Mouse (Mus musculus): ENCODE data around the gene Hagh. TPM values are rescaled to one million over a fixed set of nuclear protein-coding genes. Genes with fewer than 3 reads are reported as not detected.

Gene Hagh
- 79.5 and 83.1 TPM in 2 replicates for polyA plus RNA-seq (2015; fragmentation: Nextera tagmentation; extraction: Ambion mirVana)

DNA sequence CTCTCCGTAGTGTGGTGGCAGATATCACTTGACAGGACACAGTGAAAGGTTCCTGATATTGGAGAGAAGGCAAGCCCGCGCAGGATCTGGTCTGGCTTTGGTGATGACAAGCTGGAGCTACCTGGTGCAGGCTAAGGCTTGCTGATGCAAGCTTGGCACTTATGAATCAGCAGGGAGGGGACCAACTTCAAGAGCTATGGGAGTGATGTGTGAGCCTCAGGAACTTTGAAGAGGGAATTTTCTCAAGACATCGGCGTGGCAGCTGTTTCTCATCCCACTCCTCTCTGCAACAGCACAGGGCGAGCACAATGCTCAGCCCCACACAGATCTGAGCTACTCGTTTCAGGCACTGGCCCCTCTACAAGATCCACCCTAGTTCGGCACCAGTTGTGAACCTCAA lies at the start of gene Hagh:
TSS of gene Hagh (plus strand) at position 302 of the 400 bp plus-strand sequence.
- WGBS (ENCODE audit: insufficient replicate concordance), result 59% methylated on average over 8 of the region's 8 CpGs
- no peak within 1 kb of the TSS for H3K9ac ChIP-seq

GRCm38 (mm10) chr17:24792190-24792589 lies 47.8 kb upstream of the Hagh start:
- no peaks in the 10 kb centered on the region for H3K9me3 ChIP-seq (replicated peaks)
- no peak overlapping the region for H3K9ac ChIP-seq
- DNase-seq (no peak), ATAC-seq (ENCODE audit: low read depth) (no peak)
- 42% methylated on average over 8 of the region's 8 CpGs for WGBS (ENCODE audit: insufficient replicate concordance)
- no peak overlapping the region for H3K27ac ChIP-seq
- no peaks in the 10 kb centered on the region for H3K36me3 ChIP-seq
- H3K27me3 ChIP-seq, result peaks cover 16% of the 10 kb centered on the region; the same call in 1 of the 2 replicates
- H3K4me2 ChIP-seq, result no peak overlapping the region
- H3K4me1 ChIP-seq (replicated peaks), result peaks cover 2% of the 10 kb centered on the region
- H3K4me3 ChIP-seq (replicated peaks), result no peak overlapping the region

More for the DNA sequence above, at the start of gene Hagh:
- no peak for ATAC-seq (ENCODE audit: low read depth)
- DNase-seq, result no peak
- H3K4me1 ChIP-seq (replicated peaks), result peaks cover 3% of the 10 kb centered on the region; the same call in 1 of the 2 replicates
- H3K4me2 ChIP-seq, result no peak within 1 kb of the TSS
- H3K27ac ChIP-seq, result no peak within 1 kb of the TSS
- no peak within 1 kb of the TSS for H3K4me3 ChIP-seq (replicated peaks)
- no peaks in the 10 kb centered on the region for H3K9me3 ChIP-seq (replicated peaks)
- no peaks in the 10 kb centered on the region for H3K36me3 ChIP-seq
- peaks cover 26% of the 10 kb centered on the region for H3K27me3 ChIP-seq

- Histone ChIP-seq H3K4me2 (no peak overlapping the region), H3K36me3 (no peaks in the 10 kb centered on the region), H3K9ac (no peak overlapping the region), H3K4me3 (replicated peaks) (no peak overlapping the region), H3K9me3 (replicated peaks) (no peaks in the 10 kb centered on the region), H3K27me3 (peaks cover 19% of the 10 kb centered on the region; the same call in 1 of the 2 replicates), H3K27ac (no peak overlapping the region), H3K4me1 (replicated peaks) (peaks cover 12% of the 10 kb centered on the region)
- WGBS (ENCODE audit: insufficient replicate concordance), result 75% methylated on average over 12 of the region's 12 CpGs
- ATAC-seq (ENCODE audit: low read depth) (no peak), DNase-seq (no peak)
These were observed 45.2 kb upstream of the Hagh start for GRCm38 (mm10) chr17:24794791-24795190.

GRCm38 (mm10) chr17:24796969-24797368 lies 43.0 kb upstream of the Hagh start:
- ATAC-seq (ENCODE audit: low read depth) (no peak), DNase-seq (no peak)
- Histone ChIP-seq H3K27me3 (peaks cover 11% of the 10 kb centered on the region; the same call in 1 of the 2 replicates), H3K4me3 (replicated peaks) (no peak overlapping the region), H3K4me2 (no peak overlapping the region), H3K9ac (no peak overlapping the region), H3K36me3 (no peaks in the 10 kb centered on the region), H3K27ac (no peak overlapping the region), H3K9me3 (replicated peaks) (no peaks in the 10 kb centered on the region), H3K4me1 (replicated peaks) (peaks cover 12% of the 10 kb centered on the region)
- 45% methylated on average over 3 of the region's 3 CpGs for WGBS (ENCODE audit: insufficient replicate concordance)

GRCm38 (mm10) chr17:24798229-24798628 lies 41.7 kb upstream of the Hagh start:
- peaks cover 11% of the 10 kb centered on the region; the same call in 1 of the 2 replicates for H3K27me3 ChIP-seq
- H3K4me1 ChIP-seq (replicated peaks), result peaks cover 12% of the 10 kb centered on the region
- H3K36me3 ChIP-seq, result no peaks in the 10 kb centered on the region
- H3K9me3 ChIP-seq (replicated peaks), result no peaks in the 10 kb centered on the region
- H3K27ac ChIP-seq, result no peak overlapping the region
- H3K4me2 ChIP-seq, result no peak overlapping the region
- no peak overlapping the region for H3K9ac ChIP-seq
- no peak overlapping the region for H3K4me3 ChIP-seq (replicated peaks)
- ATAC-seq (ENCODE audit: low read depth) (no peak), DNase-seq (no peak)
- 47% methylated on average over 9 of the region's 9 CpGs for WGBS (ENCODE audit: insufficient replicate concordance)

DNA sequence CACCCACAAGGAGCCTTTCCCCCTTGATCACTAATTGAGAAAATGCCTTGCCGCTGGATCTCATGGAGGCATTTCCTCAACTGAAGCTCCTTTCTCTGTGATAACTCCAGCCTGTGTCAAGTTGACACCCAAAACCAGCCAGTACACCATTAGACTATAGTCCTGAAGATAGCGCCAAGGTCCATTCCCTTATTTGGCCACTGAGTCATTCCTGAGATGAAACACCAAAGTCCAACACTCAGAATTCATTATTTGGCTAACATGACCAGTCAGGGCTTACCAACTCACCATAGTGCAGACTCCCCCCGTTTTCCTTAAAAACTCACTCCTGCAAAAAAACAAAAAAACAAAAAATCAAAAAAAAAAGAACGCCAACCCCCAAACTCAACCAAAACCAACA lies 40.5 kb upstream of the Hagh start:
- Histone ChIP-seq H3K4me3 (replicated peaks) (no peak overlapping the region), H3K27me3 (peaks cover 6% of the 10 kb centered on the region; the same call in 1 of the 2 replicates), H3K9ac (no peak overlapping the region), H3K4me2 (no peak overlapping the region), H3K4me1 (replicated peaks) (peaks cover 22% of the 10 kb centered on the region), H3K27ac (no peak overlapping the region), H3K36me3 (no peaks in the 10 kb centered on the region), H3K9me3 (replicated peaks) (no peaks in the 10 kb centered on the region)
- 78% methylated on average over 4 of the region's 4 CpGs for WGBS (ENCODE audit: insufficient replicate concordance)
- ATAC-seq (ENCODE audit: low read depth) (no peak), DNase-seq (no peak)

GRCm38 (mm10) chr17:24800524-24800923 lies 39.4 kb upstream of the Hagh start:
- Histone ChIP-seq H3K4me3 (replicated peaks) (no peak overlapping the region), H3K4me1 (replicated peaks) (peaks cover 30% of the 10 kb centered on the region), H3K27ac (no peak overlapping the region), H3K27me3 (0 out of 2 replicates have a peak, but pooled peaks cover 7% of the 10 kb centered on the region), H3K4me2 (no peak overlapping the region), H3K36me3 (no peaks in the 10 kb centered on the region), H3K9me3 (replicated peaks) (no peaks in the 10 kb centered on the region), H3K9ac (no peak overlapping the region)
- WGBS (ENCODE audit: insufficient replicate concordance), result 56% methylated on average over 3 of the region's 3 CpGs
- no peak for ATAC-seq (ENCODE audit: low read depth)
- DNase-seq, result no peak

GRCm38 (mm10) chr17:24803952-24804951 lies 35.7 kb upstream of the Hagh start, which contains the start of gene Meiob:
TSS of gene Meiob (plus strand) at chr17:24804289.
- H3K9me3 ChIP-seq (replicated peaks), result no peaks in the 10 kb centered on the region
- peak; percentile 84 for ATAC-seq (ENCODE audit: low read depth)
- peak; percentile 71 for DNase-seq
- H3K27me3 ChIP-seq, result peaks cover 25% of the 10 kb centered on the region
- H3K9ac ChIP-seq, result peak within 1 kb of the TSS; percentile 82
- H3K4me1 ChIP-seq (replicated peaks), result peaks cover 23% of the 10 kb centered on the region
- H3K27ac ChIP-seq, result peak within 1 kb of the TSS; percentile 58; the same call in 1 of the 2 replicates
- H3K36me3 ChIP-seq, result no peaks in the 10 kb centered on the region
- H3K4me3 ChIP-seq (replicated peaks), result peak within 1 kb of the TSS; percentile 81
- under 1% methylated on average over 71 of the region's 71 CpGs for WGBS (ENCODE audit: insufficient replicate concordance)
- H3K4me2 ChIP-seq, result peak within 1 kb of the TSS; percentile 93

- Histone ChIP-seq H3K4me1 (replicated peaks) (peaks cover 39% of the 10 kb centered on the region), H3K27me3 (peaks cover 18% of the 10 kb centered on the region), H3K36me3 (no peaks in the 10 kb centered on the region), H3K4me3 (replicated peaks) (no peak overlapping the region), H3K9me3 (replicated peaks) (no peaks in the 10 kb centered on the region), H3K9ac (no peak overlapping the region), H3K4me2 (no peak overlapping the region), H3K27ac (peak overlapping the region; percentile 52; the same call in 1 of the 2 replicates)
- WGBS (ENCODE audit: insufficient replicate concordance), result 63% methylated on average over 3 of the region's 3 CpGs
- ATAC-seq (ENCODE audit: low read depth) (no peak), DNase-seq (no peak)
These were observed 28.7 kb upstream of the Hagh start for GRCm38 (mm10) chr17:24811211-24811610.

GRCm38 (mm10) chr17:24812215-24812614 lies 27.7 kb upstream of the Hagh start:
- 10% methylated on average over 2 of the region's 2 CpGs for WGBS (ENCODE audit: insufficient replicate concordance)
- H3K27me3 ChIP-seq, result peaks cover 11% of the 10 kb centered on the region

GRCm38 (mm10) chr17:24815256-24815655 lies 24.7 kb upstream of the Hagh start:
- 58% methylated on average over 5 of the region's 5 CpGs for WGBS (ENCODE audit: insufficient replicate concordance)
- H3K4me1 ChIP-seq (replicated peaks), result peaks cover 39% of the 10 kb centered on the region
- no peaks in the 10 kb centered on the region for H3K27me3 ChIP-seq
- no peak overlapping the region for H3K4me3 ChIP-seq (replicated peaks)
- DNase-seq (no peak), ATAC-seq (ENCODE audit: low read depth) (peak; percentile 61; the same call in 1 of the 2 replicates)
- no peaks in the 10 kb centered on the region for H3K36me3 ChIP-seq
- peak overlapping the region; percentile 35 for H3K27ac ChIP-seq
- H3K4me2 ChIP-seq, result no peak overlapping the region
- H3K9me3 ChIP-seq (replicated peaks), result no peaks in the 10 kb centered on the region
- H3K9ac ChIP-seq, result no peak overlapping the region

More at GRCm38 (mm10) chr17:24812215-24812614, 27.7 kb upstream of the Hagh start:
- H3K9me3 ChIP-seq (replicated peaks), result no peaks in the 10 kb centered on the region
- H3K27ac ChIP-seq, result peak overlapping the region; percentile 52
- no peak overlapping the region for H3K4me3 ChIP-seq (replicated peaks)
- H3K4me2 ChIP-seq, result peak overlapping the region; percentile 26
- H3K4me1 ChIP-seq (replicated peaks), result peaks cover 39% of the 10 kb centered on the region
- no peak for DNase-seq
- H3K9ac ChIP-seq, result no peak overlapping the region
- H3K36me3 ChIP-seq, result no peaks in the 10 kb centered on the region
- ATAC-seq (ENCODE audit: low read depth), result peak; percentile 87
